Mouse (Mus musculus): ENCODE measurements around the gene Pepd. TPM values are rescaled to one million over a fixed set of nuclear protein-coding genes. Genes with fewer than 3 reads are reported as not detected.

Gene Pepd
- polyA plus RNA-seq, 1 experiment from 2014 or later, result 65.6 TPM

DNA sequence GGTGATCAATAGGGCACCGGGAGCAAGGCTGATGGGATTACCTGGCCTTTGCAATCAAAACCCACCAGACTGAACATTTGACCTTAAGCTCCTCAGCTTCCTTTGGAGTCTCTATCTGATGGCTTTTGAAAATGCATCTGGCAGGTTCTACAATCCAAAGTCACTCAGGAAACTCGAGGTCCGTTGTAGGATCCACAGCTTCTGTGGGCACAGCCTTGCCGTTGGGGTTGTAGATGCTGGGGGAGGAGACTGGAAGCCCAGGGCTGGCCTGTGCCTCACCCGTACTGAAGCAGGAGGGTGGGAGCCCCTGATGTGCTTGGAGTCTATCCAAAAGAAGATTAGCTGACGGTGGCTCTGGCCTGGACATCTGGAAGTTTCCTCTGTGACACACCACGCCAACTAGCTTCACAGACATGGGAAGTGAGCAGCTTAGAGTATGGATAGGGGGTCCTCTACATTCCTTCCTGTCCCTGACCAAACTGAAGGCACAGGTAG is 18.1 kb downstream of the Pepd start:
- peaks cover 24% of the 10 kb centered on the region for H3K4me1 ChIP-seq (replicated peaks)
- no peak overlapping the region for H3K4me2 ChIP-seq
- H3K9ac ChIP-seq (replicated peaks), result no peak overlapping the region
- no peaks in the 10 kb centered on the region for H3K27me3 ChIP-seq
- peaks cover 37% of the 10 kb centered on the region for H3K36me3 ChIP-seq
- ATAC-seq (ENCODE audit: insufficient number of reproducible peaks, insufficient read depth, low FRiP score, low TSS enrichment, low read depth), result no peak
- peak overlapping the region; percentile 87 for H3K27ac ChIP-seq
- H3K9me3 ChIP-seq, result no peaks in the 10 kb centered on the region
- no peak overlapping the region for H3K4me3 ChIP-seq (replicated peaks)
- WGBS, result 66% methylated on average over 7 of the region's 7 CpGs

DNA sequence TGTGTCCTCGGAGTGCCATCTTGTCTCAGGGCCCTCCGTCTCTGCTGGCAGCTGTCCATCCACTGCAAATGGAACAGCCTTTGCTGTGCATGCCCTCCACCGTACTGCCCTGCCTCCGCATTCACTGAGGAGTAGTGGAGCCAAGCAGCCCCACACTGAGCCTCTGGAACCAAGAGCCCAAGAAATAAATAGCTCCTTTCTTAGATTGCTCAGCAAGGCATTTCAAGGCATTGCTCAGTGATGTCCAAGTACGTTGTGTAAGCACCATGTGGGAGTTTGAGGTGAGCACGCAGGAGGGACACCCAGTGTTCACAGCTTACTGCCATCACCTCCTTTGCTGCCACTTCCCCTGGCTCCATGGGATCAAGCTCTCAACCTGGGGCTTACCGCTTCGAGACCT is 20.5 kb downstream of the Pepd start:
- Histone ChIP-seq H3K4me3 (replicated peaks) (no peak overlapping the region), H3K9ac (replicated peaks) (no peak overlapping the region), H3K4me2 (no peak overlapping the region), H3K36me3 (peaks cover 37% of the 10 kb centered on the region), H3K27me3 (no peaks in the 10 kb centered on the region), H3K27ac (no peak overlapping the region), H3K4me1 (replicated peaks) (peaks cover 24% of the 10 kb centered on the region), H3K9me3 (peaks cover 9% of the 10 kb centered on the region)
- ATAC-seq (ENCODE audit: insufficient number of reproducible peaks, insufficient read depth, low FRiP score, low TSS enrichment, low read depth), result no peak
- 92% methylated on average over 8 of the region's 8 CpGs for WGBS

- no peak overlapping the region for H3K4me3 ChIP-seq (replicated peaks)
- H3K4me2 ChIP-seq, result no peak overlapping the region
- peaks cover 37% of the 10 kb centered on the region for H3K36me3 ChIP-seq
- H3K27ac ChIP-seq, result no peak overlapping the region
- no peak for ATAC-seq (ENCODE audit: insufficient number of reproducible peaks, insufficient read depth, low FRiP score, low TSS enrichment, low read depth)
- no peaks in the 10 kb centered on the region for H3K27me3 ChIP-seq
- peaks cover 9% of the 10 kb centered on the region for H3K9me3 ChIP-seq
- peaks cover 26% of the 10 kb centered on the region for H3K4me1 ChIP-seq (replicated peaks)
- 77% methylated on average over 3 of the region's 3 CpGs for WGBS
- no peak overlapping the region for H3K9ac ChIP-seq (replicated peaks)
Observed at GRCm38 (mm10) chr7:34933142-34933541, 21.0 kb downstream of the Pepd start.

DNA sequence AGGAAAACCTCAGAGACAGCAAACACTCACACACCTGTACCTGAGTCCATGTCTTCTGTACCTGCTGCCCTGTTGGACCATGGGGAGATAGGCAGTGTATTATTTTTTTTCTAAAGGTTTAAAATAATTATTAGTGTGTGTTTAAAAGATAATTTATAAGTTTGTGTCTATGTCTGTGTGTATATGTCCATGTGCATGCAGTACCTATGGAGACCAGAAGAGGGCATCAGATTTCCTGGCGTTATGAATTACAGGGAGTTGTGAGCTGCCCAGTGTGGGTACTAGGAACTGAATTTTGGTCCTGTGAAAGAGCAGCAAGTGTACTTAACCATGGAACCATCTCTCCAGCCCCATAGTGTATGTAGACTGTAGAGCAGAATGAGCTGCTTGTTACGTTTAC is 24.2 kb downstream of the Pepd start:
- no peak overlapping the region for H3K9ac ChIP-seq (replicated peaks)
- H3K27me3 ChIP-seq, result no peaks in the 10 kb centered on the region
- H3K9me3 ChIP-seq, result peaks cover 9% of the 10 kb centered on the region
- H3K36me3 ChIP-seq, result peaks cover 37% of the 10 kb centered on the region
- peaks cover 27% of the 10 kb centered on the region for H3K4me1 ChIP-seq (replicated peaks)
- H3K27ac ChIP-seq, result no peak overlapping the region
- ATAC-seq (ENCODE audit: insufficient number of reproducible peaks, insufficient read depth, low FRiP score, low TSS enrichment, low read depth), result no peak
- H3K4me3 ChIP-seq (replicated peaks), result no peak overlapping the region
- H3K4me2 ChIP-seq, result no peak overlapping the region
- 90% methylated on average over 2 of the region's 2 CpGs for WGBS

DNA sequence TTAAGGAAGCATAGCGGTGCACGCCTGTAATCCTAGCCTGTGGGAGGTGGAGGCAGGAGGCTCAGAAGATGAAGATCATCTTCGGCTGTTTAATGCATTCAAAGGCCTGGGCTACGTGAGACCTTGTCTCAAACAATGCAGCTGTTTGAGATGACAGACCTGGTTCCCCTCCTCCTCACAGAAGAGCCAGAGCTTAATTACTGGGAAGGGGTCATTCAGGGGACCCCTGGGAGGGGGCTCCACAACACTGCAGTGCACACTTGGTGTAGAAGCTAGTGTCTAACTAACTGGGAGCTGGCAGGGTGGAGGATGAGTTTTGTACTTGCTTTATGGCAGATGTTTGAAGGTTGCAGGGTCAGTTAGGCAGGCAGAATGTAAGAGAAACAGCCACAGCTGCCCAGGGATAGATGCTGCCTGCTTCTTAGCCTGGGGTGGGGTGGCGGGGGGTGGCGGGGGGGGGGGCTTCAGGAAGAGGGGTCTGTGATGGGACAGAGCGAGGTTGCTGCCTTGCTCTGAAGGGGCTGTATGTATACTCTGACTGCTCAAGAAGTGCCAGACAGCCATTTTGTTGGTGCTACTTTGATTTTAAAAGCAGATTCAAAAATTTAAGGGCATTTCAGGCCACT is 26.6 kb downstream of the Pepd start:
- ATAC-seq (ENCODE audit: insufficient number of reproducible peaks, insufficient read depth, low FRiP score, low TSS enrichment, low read depth), result peak; percentile 40
- no peak overlapping the region for H3K4me2 ChIP-seq
- peaks cover 26% of the 10 kb centered on the region for H3K4me1 ChIP-seq (replicated peaks)
- peaks cover 50% of the 10 kb centered on the region for H3K36me3 ChIP-seq
- H3K27me3 ChIP-seq, result no peaks in the 10 kb centered on the region
- 42% methylated on average over 7 of the region's 7 CpGs for WGBS
- peaks cover 9% of the 10 kb centered on the region for H3K9me3 ChIP-seq
- peak overlapping the region; percentile 92 for H3K27ac ChIP-seq
- H3K9ac ChIP-seq (replicated peaks), result peak overlapping the region; percentile 42; the same call in 1 of the 2 replicates
- no peak overlapping the region for H3K4me3 ChIP-seq (replicated peaks)

- Histone ChIP-seq H3K4me1 (replicated peaks) (peaks cover 26% of the 10 kb centered on the region), H3K9ac (replicated peaks) (no peak overlapping the region), H3K27ac (peak overlapping the region; percentile 92), H3K27me3 (no peaks in the 10 kb centered on the region), H3K4me3 (replicated peaks) (no peak overlapping the region), H3K36me3 (peaks cover 50% of the 10 kb centered on the region), H3K9me3 (peaks cover 9% of the 10 kb centered on the region), H3K4me2 (peak overlapping the region; percentile 20)
- ATAC-seq (ENCODE audit: insufficient number of reproducible peaks, insufficient read depth, low FRiP score, low TSS enrichment, low read depth), result peak; percentile 34; the same call in 1 of the 2 replicates
- 20% methylated on average over 14 of the region's 14 CpGs for WGBS
Observed at GRCm38 (mm10) chr7:34939262-34939951, 27.2 kb downstream of the Pepd start.

DNA sequence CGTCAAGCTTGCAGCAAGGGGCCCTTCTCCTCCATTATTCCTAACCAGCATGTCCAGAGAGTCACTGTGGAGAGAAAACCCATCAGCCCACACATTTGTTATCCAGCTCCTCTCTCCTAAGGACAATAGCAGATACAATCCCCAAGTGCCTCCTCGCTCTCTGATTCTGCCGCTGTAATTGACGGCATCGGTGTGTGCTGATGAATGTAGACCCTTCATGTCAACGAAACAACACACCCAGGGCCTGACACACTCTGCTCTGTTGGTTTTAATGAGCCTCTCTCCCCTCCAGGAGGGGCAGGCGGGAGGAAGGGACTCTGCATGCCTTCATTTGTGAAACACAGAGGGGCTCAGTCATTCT is 27.8 kb downstream of the Pepd start:
- Histone ChIP-seq H3K4me2 (peak overlapping the region; percentile 20), H3K9me3 (peaks cover 9% of the 10 kb centered on the region), H3K4me1 (replicated peaks) (peaks cover 26% of the 10 kb centered on the region), H3K27me3 (no peaks in the 10 kb centered on the region), H3K36me3 (peaks cover 49% of the 10 kb centered on the region), H3K9ac (replicated peaks) (no peak overlapping the region), H3K27ac (peak overlapping the region; percentile 92), H3K4me3 (replicated peaks) (no peak overlapping the region)
- 30% methylated on average over 7 of the region's 7 CpGs for WGBS
- no peak for ATAC-seq (ENCODE audit: insufficient number of reproducible peaks, insufficient read depth, low FRiP score, low TSS enrichment, low read depth)

- Histone ChIP-seq H3K9ac (replicated peaks) (no peak overlapping the region), H3K9me3 (no peaks in the 10 kb centered on the region), H3K4me3 (replicated peaks) (no peak overlapping the region), H3K27me3 (no peaks in the 10 kb centered on the region), H3K36me3 (peaks cover 49% of the 10 kb centered on the region), H3K4me1 (replicated peaks) (peaks cover 19% of the 10 kb centered on the region), H3K27ac (no peak overlapping the region), H3K4me2 (no peak overlapping the region)
- no peak for ATAC-seq (ENCODE audit: insufficient number of reproducible peaks, insufficient read depth, low FRiP score, low TSS enrichment, low read depth)
- WGBS, result 66% methylated on average over 4 of the region's 4 CpGs
Observed at GRCm38 (mm10) chr7:34943581-34944123, 31.5 kb downstream of the Pepd start.

GRCm38 (mm10) chr7:34946269-34946925 is 34.2 kb downstream of the Pepd start:
- no peaks in the 10 kb centered on the region for H3K27me3 ChIP-seq
- H3K9ac ChIP-seq (replicated peaks), result no peak overlapping the region
- H3K27ac ChIP-seq, result no peak overlapping the region
- no peak overlapping the region for H3K4me3 ChIP-seq (replicated peaks)
- H3K4me1 ChIP-seq (replicated peaks), result no peaks in the 10 kb centered on the region
- no peak for ATAC-seq (ENCODE audit: insufficient number of reproducible peaks, insufficient read depth, low FRiP score, low TSS enrichment, low read depth)
- H3K36me3 ChIP-seq, result peaks cover 52% of the 10 kb centered on the region
- H3K9me3 ChIP-seq, result no peaks in the 10 kb centered on the region
- no peak overlapping the region for H3K4me2 ChIP-seq
- WGBS, result 89% methylated on average over 7 of the region's 7 CpGs

DNA sequence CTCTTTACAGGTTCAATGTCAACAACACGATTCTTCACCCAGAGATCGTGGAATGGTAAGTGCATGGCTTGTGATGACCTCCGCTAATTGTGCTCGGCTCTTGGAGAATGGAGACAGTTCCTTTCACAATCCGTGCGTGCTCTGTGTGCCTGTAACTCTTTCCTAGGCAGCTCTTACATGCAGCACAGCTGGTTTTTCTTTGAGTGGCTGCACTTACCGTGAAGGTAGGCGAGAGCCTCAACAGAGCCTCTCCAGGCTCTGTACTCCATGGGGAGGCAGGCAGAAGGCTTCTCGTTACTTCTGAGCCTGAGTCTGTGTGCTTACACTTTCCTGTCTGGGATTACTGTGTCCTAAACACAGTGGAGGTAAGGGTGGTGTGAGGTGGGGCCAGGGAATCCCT is 42.4 kb downstream of the Pepd start:
- H3K36me3 ChIP-seq, result peaks cover 16% of the 10 kb centered on the region
- no peak overlapping the region for H3K4me3 ChIP-seq (replicated peaks)
- H3K4me2 ChIP-seq, result no peak overlapping the region
- no peak overlapping the region for H3K27ac ChIP-seq
- H3K9me3 ChIP-seq, result no peaks in the 10 kb centered on the region
- no peak overlapping the region for H3K9ac ChIP-seq (replicated peaks)
- 78% methylated on average over 9 of the region's 9 CpGs for WGBS
- peaks cover 20% of the 10 kb centered on the region for H3K4me1 ChIP-seq (replicated peaks)
- no peak for ATAC-seq (ENCODE audit: insufficient number of reproducible peaks, insufficient read depth, low FRiP score, low TSS enrichment, low read depth)
- H3K27me3 ChIP-seq, result no peaks in the 10 kb centered on the region

DNA sequence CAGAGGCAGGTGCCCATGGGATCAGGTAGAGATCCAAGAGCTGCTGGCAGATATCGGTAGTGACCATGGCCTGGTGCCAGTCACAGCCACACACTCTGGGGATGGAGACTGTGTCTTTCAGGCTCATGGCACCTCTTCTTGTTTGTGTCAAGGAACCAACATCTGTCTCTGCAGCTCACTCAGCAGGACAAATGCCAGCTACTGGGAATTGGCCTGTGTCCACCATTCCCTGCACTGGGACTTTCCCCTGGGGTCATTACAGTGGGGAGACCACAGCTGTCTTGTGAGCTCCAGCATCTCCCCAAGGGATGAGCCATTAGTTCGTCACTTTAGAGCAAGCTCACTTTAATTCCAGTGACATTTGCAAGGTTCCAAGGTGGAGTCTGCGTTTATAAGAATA is 43.1 kb downstream of the Pepd start:
- H3K4me3 ChIP-seq (replicated peaks), result no peak overlapping the region
- H3K36me3 ChIP-seq, result peaks cover 16% of the 10 kb centered on the region
- H3K4me2 ChIP-seq, result no peak overlapping the region
- H3K27me3 ChIP-seq, result no peaks in the 10 kb centered on the region
- WGBS, result 87% methylated on average over 3 of the region's 3 CpGs
- H3K27ac ChIP-seq, result no peak overlapping the region
- peaks cover 20% of the 10 kb centered on the region for H3K4me1 ChIP-seq (replicated peaks)
- H3K9ac ChIP-seq (replicated peaks), result no peak overlapping the region
- H3K9me3 ChIP-seq, result no peaks in the 10 kb centered on the region
- ATAC-seq (ENCODE audit: insufficient number of reproducible peaks, insufficient read depth, low FRiP score, low TSS enrichment, low read depth), result no peak

All from limb, embryonic 12.5 days (tissue).